Mouse (Mus musculus): Measurements from ENCODE around the gene Ubr4. TPM values are rescaled to one million over a fixed set of nuclear protein-coding genes. Genes with fewer than 3 reads are reported as not detected.

The Ubr4 gene
- polyA plus RNA-seq, 1 experiment = 130 TPM

- H3ac ChIP-seq (ENCODE audit: control insufficient read depth, insufficient read length) = no peak overlapping the region
- no peaks in the 10 kb centered on the region for H3K79me2 ChIP-seq (ENCODE audit: control insufficient read depth, insufficient read depth)
- no peak overlapping the region for H3K4me3 ChIP-seq
- no peak for TF ChIP-seq MAX (IDR thresholded peaks at IDR 0.05; ENCODE audit: low read depth)
- TF ChIP-seq CEBPB (IDR thresholded peaks at IDR 0.05; ENCODE audit: insufficient read depth, poor library complexity, severe bottlenecking) = no peak
- TF ChIP-seq MYOD1 (IDR thresholded peaks at IDR 0.05; ENCODE audit: control insufficient read depth in 1 of 3, insufficient read length in 2 of 3, low read depth in 2 of 3) = no peak
- TF ChIP-seq TCF3 (IDR thresholded peaks at IDR 0.05; ENCODE audit: insufficient read length, low read depth) = no peak
- no peak for TF ChIP-seq USF1 (IDR thresholded peaks at IDR 0.05; ENCODE audit: low read depth)
- no peak for TF ChIP-seq POLR2A (IDR thresholded peaks at IDR 0.05; ENCODE audit: insufficient read length, low read depth)
- no peak for TF ChIP-seq E2F4 (IDR thresholded peaks at IDR 0.05; ENCODE audit: insufficient read depth)
- TF ChIP-seq MYOG (IDR thresholded peaks at IDR 0.05; ENCODE audit: control insufficient read depth in 1 of 3, insufficient read depth in 1 of 3, insufficient read length in 2 of 3, low read depth in 2 of 3) = no peak
- no peak for TF ChIP-seq TCF12 (IDR thresholded peaks at IDR 0.05; ENCODE audit: insufficient read depth, poor library complexity, severe bottlenecking)
- no peak for TF ChIP-seq SRF (IDR thresholded peaks at IDR 0.05; ENCODE audit: control insufficient read depth, insufficient read length, low read depth)
- TF ChIP-seq REST (IDR thresholded peaks at IDR 0.05; ENCODE audit: insufficient read depth, insufficient read length) = no peak
- TF ChIP-seq POLR2AphosphoS2 (IDR thresholded peaks at IDR 0.05; ENCODE audit: insufficient read length, low read depth) = no peak
- H3K27me3 ChIP-seq (ENCODE audit: control insufficient read depth, insufficient read depth, insufficient read length) = no peaks in the 10 kb centered on the region
- H3K4me2 ChIP-seq (ENCODE audit: low read depth) = no peak overlapping the region
- H3K36me3 ChIP-seq (ENCODE audit: control insufficient read depth, insufficient read depth) = no peaks in the 10 kb centered on the region
These were observed 153.3 kb downstream of the Ubr4 start for GRCm38 (mm10) chr4:139505716-139506115.

DNA sequence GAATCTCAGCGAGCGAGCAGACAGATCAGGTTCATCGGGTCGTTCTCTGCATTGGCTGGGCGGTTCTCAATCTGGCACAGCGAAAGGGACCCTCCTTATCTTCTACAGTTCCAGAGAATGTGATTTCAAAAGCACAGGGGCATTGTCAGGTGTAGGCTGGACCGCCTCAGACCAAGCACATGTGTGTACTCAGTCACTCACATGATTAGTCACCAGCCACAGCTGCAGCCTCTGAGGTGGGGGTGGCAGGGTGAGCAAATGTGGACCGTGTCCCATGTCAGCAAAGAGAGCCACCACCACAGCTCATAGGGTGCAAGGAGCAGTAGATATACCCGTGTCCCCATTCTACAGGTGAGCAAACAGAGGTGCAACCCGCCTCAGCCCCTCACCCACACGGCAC, 154.3 kb downstream of the Ubr4 start:
- Histone ChIP-seq H3K27me3 (ENCODE audit: control insufficient read depth, insufficient read depth, insufficient read length) (no peaks in the 10 kb centered on the region), H3ac (ENCODE audit: control insufficient read depth, insufficient read length) (no peak overlapping the region)
- no peak for TF ChIP-seq POLR2A (IDR thresholded peaks at IDR 0.05; ENCODE audit: insufficient read length, low read depth)
- TF ChIP-seq POLR2AphosphoS2 (IDR thresholded peaks at IDR 0.05; ENCODE audit: insufficient read length, low read depth) = no peak
- TF ChIP-seq MYOD1 (IDR thresholded peaks at IDR 0.05; ENCODE audit: control insufficient read depth in 1 of 3, insufficient read length in 2 of 3, low read depth in 2 of 3) = peak in 1 of 3 experiments; percentile 68
- no peak for TF ChIP-seq CEBPB (IDR thresholded peaks at IDR 0.05; ENCODE audit: insufficient read depth, poor library complexity, severe bottlenecking)
- no peak for TF ChIP-seq TCF3 (IDR thresholded peaks at IDR 0.05; ENCODE audit: insufficient read length, low read depth)
- no peak for TF ChIP-seq REST (IDR thresholded peaks at IDR 0.05; ENCODE audit: insufficient read depth, insufficient read length)
- TF ChIP-seq E2F4 (IDR thresholded peaks at IDR 0.05; ENCODE audit: insufficient read depth) = no peak
- TF ChIP-seq TCF12 (IDR thresholded peaks at IDR 0.05; ENCODE audit: insufficient read depth, poor library complexity, severe bottlenecking) = no peak
- peak in 1 of 3 experiments; percentile 74 for TF ChIP-seq MYOG (IDR thresholded peaks at IDR 0.05; ENCODE audit: control insufficient read depth in 1 of 3, insufficient read depth in 1 of 3, insufficient read length in 2 of 3, low read depth in 2 of 3)
- TF ChIP-seq MAX (IDR thresholded peaks at IDR 0.05; ENCODE audit: low read depth) = no peak
- no peak for TF ChIP-seq USF1 (IDR thresholded peaks at IDR 0.05; ENCODE audit: low read depth)
- no peak for TF ChIP-seq SRF (IDR thresholded peaks at IDR 0.05; ENCODE audit: control insufficient read depth, insufficient read length, low read depth)

GRCm38 (mm10) chr4:139509069-139509468, 156.7 kb downstream of the Ubr4 start:
- H3ac ChIP-seq (ENCODE audit: control insufficient read depth, insufficient read length) = no peak overlapping the region
- H3K4me2 ChIP-seq (ENCODE audit: low read depth) = no peak overlapping the region
- H3K79me2 ChIP-seq (ENCODE audit: control insufficient read depth, insufficient read depth) = no peaks in the 10 kb centered on the region
- H3K4me3 ChIP-seq = no peak overlapping the region
- no peaks in the 10 kb centered on the region for H3K27me3 ChIP-seq (ENCODE audit: control insufficient read depth, insufficient read depth, insufficient read length)
- TF ChIP-seq MYOG (IDR thresholded peaks at IDR 0.05; ENCODE audit: control insufficient read depth in 1 of 3, insufficient read depth in 1 of 3, insufficient read length in 2 of 3, low read depth in 2 of 3) (no peak), POLR2A (IDR thresholded peaks at IDR 0.05; ENCODE audit: insufficient read length, low read depth) (no peak), CEBPB (IDR thresholded peaks at IDR 0.05; ENCODE audit: insufficient read depth, poor library complexity, severe bottlenecking) (no peak), USF1 (IDR thresholded peaks at IDR 0.05; ENCODE audit: low read depth) (no peak), POLR2AphosphoS2 (IDR thresholded peaks at IDR 0.05; ENCODE audit: insufficient read length, low read depth) (no peak), MYOD1 (IDR thresholded peaks at IDR 0.05; ENCODE audit: control insufficient read depth in 1 of 3, insufficient read length in 2 of 3, low read depth in 2 of 3) (no peak), REST (IDR thresholded peaks at IDR 0.05; ENCODE audit: insufficient read depth, insufficient read length) (no peak), TCF3 (IDR thresholded peaks at IDR 0.05; ENCODE audit: insufficient read length, low read depth) (no peak), MAX (IDR thresholded peaks at IDR 0.05; ENCODE audit: low read depth) (no peak), TCF12 (IDR thresholded peaks at IDR 0.05; ENCODE audit: insufficient read depth, poor library complexity, severe bottlenecking) (no peak), E2F4 (IDR thresholded peaks at IDR 0.05; ENCODE audit: insufficient read depth) (no peak), SRF (IDR thresholded peaks at IDR 0.05; ENCODE audit: control insufficient read depth, insufficient read length, low read depth) (no peak)
- no peaks in the 10 kb centered on the region for H3K36me3 ChIP-seq (ENCODE audit: control insufficient read depth, insufficient read depth)

More for the DNA sequence above, 154.3 kb downstream of the Ubr4 start:
- no peaks in the 10 kb centered on the region for H3K79me2 ChIP-seq (ENCODE audit: control insufficient read depth, insufficient read depth)
- no peaks in the 10 kb centered on the region for H3K36me3 ChIP-seq (ENCODE audit: control insufficient read depth, insufficient read depth)
- H3K4me3 ChIP-seq = no peak overlapping the region
- H3K4me2 ChIP-seq (ENCODE audit: low read depth) = no peak overlapping the region

GRCm38 (mm10) chr4:139511557-139511956, 159.1 kb downstream of the Ubr4 start:
- Histone ChIP-seq H3K79me2 (ENCODE audit: control insufficient read depth, insufficient read depth) (no peaks in the 10 kb centered on the region), H3K36me3 (ENCODE audit: control insufficient read depth, insufficient read depth) (no peaks in the 10 kb centered on the region)
- TF ChIP-seq E2F4 (IDR thresholded peaks at IDR 0.05; ENCODE audit: insufficient read depth) (no peak), POLR2AphosphoS2 (IDR thresholded peaks at IDR 0.05; ENCODE audit: insufficient read length, low read depth) (no peak), CEBPB (IDR thresholded peaks at IDR 0.05; ENCODE audit: insufficient read depth, poor library complexity, severe bottlenecking) (no peak), POLR2A (IDR thresholded peaks at IDR 0.05; ENCODE audit: insufficient read length, low read depth) (no peak), TCF12 (IDR thresholded peaks at IDR 0.05; ENCODE audit: insufficient read depth, poor library complexity, severe bottlenecking) (no peak)

DNA sequence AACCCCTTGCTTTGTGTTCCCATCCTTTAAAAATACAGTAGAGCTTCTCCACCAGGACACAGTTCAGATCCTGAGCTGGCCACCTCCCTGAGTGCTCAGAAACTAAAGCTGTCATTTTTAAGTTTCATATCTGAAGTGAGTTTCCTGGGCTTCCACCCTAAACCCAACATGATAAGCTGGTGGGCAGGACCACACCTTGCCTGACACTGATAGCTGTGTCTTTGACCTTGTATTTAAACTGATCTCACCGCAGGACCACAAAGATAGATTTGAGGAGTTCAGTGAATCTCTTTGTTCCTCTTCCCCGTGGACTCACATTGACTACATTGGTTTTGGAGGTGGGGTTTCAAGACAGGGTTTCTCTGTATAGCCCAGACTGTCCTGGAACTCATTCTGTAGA, 160.6 kb downstream of the Ubr4 start:
- Histone ChIP-seq H3K79me2 (ENCODE audit: control insufficient read depth, insufficient read depth) (no peaks in the 10 kb centered on the region), H3K4me2 (ENCODE audit: low read depth) (no peak overlapping the region), H3K4me3 (no peak overlapping the region), H3K27me3 (ENCODE audit: control insufficient read depth, insufficient read depth, insufficient read length) (no peaks in the 10 kb centered on the region), H3ac (ENCODE audit: control insufficient read depth, insufficient read length) (no peak overlapping the region), H3K36me3 (ENCODE audit: control insufficient read depth, insufficient read depth) (no peaks in the 10 kb centered on the region)
- no peak for TF ChIP-seq MYOG (IDR thresholded peaks at IDR 0.05; ENCODE audit: control insufficient read depth in 1 of 3, insufficient read depth in 1 of 3, insufficient read length in 2 of 3, low read depth in 2 of 3)
- no peak for TF ChIP-seq REST (IDR thresholded peaks at IDR 0.05; ENCODE audit: insufficient read depth, insufficient read length)
- no peak for TF ChIP-seq TCF3 (IDR thresholded peaks at IDR 0.05; ENCODE audit: insufficient read length, low read depth)
- TF ChIP-seq CEBPB (IDR thresholded peaks at IDR 0.05; ENCODE audit: insufficient read depth, poor library complexity, severe bottlenecking) = no peak
- TF ChIP-seq POLR2AphosphoS2 (IDR thresholded peaks at IDR 0.05; ENCODE audit: insufficient read length, low read depth) = no peak
- TF ChIP-seq TCF12 (IDR thresholded peaks at IDR 0.05; ENCODE audit: insufficient read depth, poor library complexity, severe bottlenecking) = no peak
- no peak for TF ChIP-seq SRF (IDR thresholded peaks at IDR 0.05; ENCODE audit: control insufficient read depth, insufficient read length, low read depth)
- TF ChIP-seq USF1 (IDR thresholded peaks at IDR 0.05; ENCODE audit: low read depth) = no peak
- TF ChIP-seq MYOD1 (IDR thresholded peaks at IDR 0.05; ENCODE audit: control insufficient read depth in 1 of 3, insufficient read length in 2 of 3, low read depth in 2 of 3) = no peak
- TF ChIP-seq POLR2A (IDR thresholded peaks at IDR 0.05; ENCODE audit: insufficient read length, low read depth) = no peak
- no peak for TF ChIP-seq MAX (IDR thresholded peaks at IDR 0.05; ENCODE audit: low read depth)

More at GRCm38 (mm10) chr4:139511557-139511956, 159.1 kb downstream of the Ubr4 start:
- Histone ChIP-seq H3ac (ENCODE audit: control insufficient read depth, insufficient read length) (no peak overlapping the region), H3K4me2 (ENCODE audit: low read depth) (no peak overlapping the region), H3K27me3 (ENCODE audit: control insufficient read depth, insufficient read depth, insufficient read length) (no peaks in the 10 kb centered on the region), H3K4me3 (no peak overlapping the region)
